In the genomic region with DNA sequence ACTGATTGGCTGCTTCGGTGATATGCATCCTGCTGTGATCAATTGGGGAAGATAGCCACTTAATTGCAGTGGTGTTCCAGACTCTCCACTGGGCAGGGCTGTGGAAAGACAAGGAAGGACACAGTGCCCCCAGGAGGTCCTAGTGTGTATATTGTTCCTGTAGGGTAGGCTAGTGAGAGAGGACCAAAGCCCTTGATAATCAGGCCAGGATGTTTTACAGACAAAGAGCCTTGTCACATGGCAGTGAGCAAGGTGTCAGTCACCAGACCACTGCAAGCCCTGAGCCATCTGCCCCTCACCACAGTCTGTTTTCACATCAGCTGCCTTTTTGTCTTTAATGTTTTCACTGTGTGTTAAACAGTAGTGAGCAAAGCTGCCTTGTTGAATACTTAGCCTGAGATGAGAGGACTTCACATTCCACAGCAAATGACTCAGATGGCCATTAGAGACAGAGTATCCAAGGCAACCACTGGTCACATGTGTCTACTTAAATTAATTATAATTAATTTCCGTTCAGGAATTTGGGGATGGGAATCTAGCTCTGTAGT, we compare ENCODE assay signal across 8 mouse cellular contexts. TPM values are rescaled to one million over a fixed set of nuclear protein-coding genes. Genes with fewer than 3 reads are reported as not detected.
DNase-seq lines count a peak whose midpoint lies in the region; ATAC-seq and TF ChIP-seq lines count a peak whose summit lies in the region.

No protein-coding gene starts in this region.

- no peaks in the 10 kb centered on the region for H3K27me3 ChIP-seq in heart, adult 2 months (ENCODE audit: control insufficient read depth, insufficient read depth, low read length)
- H3K27me3 ChIP-seq in hindbrain, embryonic 14.5 days (ENCODE audit: control insufficient read depth, insufficient read depth, low read length): no peaks in the 10 kb centered on the region
- H3K27me3 ChIP-seq in midbrain, postnatal 0 days (ENCODE audit: insufficient read depth, low read length): no peaks in the 10 kb centered on the region

- TF ChIP-seq EP300 in heart, adult 2 months (IDR thresholded peaks at IDR 0.05; ENCODE audit: insufficient read depth, low read depth, low read length): no peak

- peak; percentile 59 for TF ChIP-seq CTCF in heart, adult 2 months (IDR thresholded peaks at IDR 0.05)
- TF ChIP-seq CTCF in midbrain, postnatal 0 days (IDR thresholded peaks at IDR 0.05): peak; percentile 65

- no peak for DNase-seq in heart, adult 2 months
- DNase-seq in heart, adult 9 months (ENCODE audit: low spot score in 2 of 2): no peak
- peak; percentile 63 for DNase-seq in hindbrain, embryonic 14.5 days (ENCODE audit: low spot score)
- peak; percentile 78 for DNase-seq in midbrain, postnatal 0 days (ENCODE audit: low spot score)
- no peak for DNase-seq in adrenal gland, postnatal 36 days
- no peak for DNase-seq in left cerebral cortex, adult 18-20 months (ENCODE audit: low spot score in 2 of 2)

- H3K27ac ChIP-seq in heart, adult 2 months: no peak overlapping the region
- H3K27ac ChIP-seq in hindbrain, embryonic 14.5 days: peak overlapping the region; percentile 67
- H3K27ac ChIP-seq in midbrain, postnatal 0 days (ENCODE audit: low read depth, low read length): no peak overlapping the region

- no peaks in the 10 kb centered on the region for H3K79me2 ChIP-seq in heart, adult 2 months (replicated peaks; ENCODE audit: control insufficient read depth, insufficient read depth, low read length)

- no peak overlapping the region for H3K4me3 ChIP-seq in heart, adult 2 months
- no peak overlapping the region for H3K4me3 ChIP-seq in hindbrain, embryonic 14.5 days (replicated peaks; ENCODE audit: low read length)
- no peak overlapping the region for H3K4me3 ChIP-seq in midbrain, postnatal 0 days (ENCODE audit: low read depth, low read length)

- intact Hi-C loops in heart, adult 2 months (cut with DNase I): no loop called here

- no peak overlapping the region for H3K4me2 ChIP-seq in hindbrain, embryonic 14.5 days (replicated peaks)
- no peak overlapping the region for H3K4me2 ChIP-seq in midbrain, postnatal 0 days (ENCODE audit: low read depth, low read length, poor library complexity, severe bottlenecking)

- H3K36me3 ChIP-seq in heart, adult 2 months (ENCODE audit: control insufficient read depth, insufficient read depth, low read length): no peaks in the 10 kb centered on the region
- H3K36me3 ChIP-seq in hindbrain, embryonic 14.5 days (replicated peaks; ENCODE audit: control insufficient read depth, insufficient read depth): no peaks in the 10 kb centered on the region
- H3K36me3 ChIP-seq in midbrain, postnatal 0 days (ENCODE audit: insufficient read depth, low read length): no peaks in the 10 kb centered on the region; the same call in 1 of the 2 replicates

- H3K9ac ChIP-seq in heart, adult 2 months (ENCODE audit: low read depth, low read length): no peak overlapping the region
- no peak overlapping the region for H3K9ac ChIP-seq in hindbrain, embryonic 14.5 days
- no peak overlapping the region for H3K9ac ChIP-seq in midbrain, postnatal 0 days (replicated peaks; ENCODE audit: low read length, poor library complexity, severe bottlenecking)

- no peaks in the 10 kb centered on the region for H3K9me3 ChIP-seq in hindbrain, embryonic 14.5 days (ENCODE audit: control insufficient read depth, low read length)
- H3K9me3 ChIP-seq in midbrain, postnatal 0 days (ENCODE audit: low read length): no peaks in the 10 kb centered on the region

- 52% methylated on average over 2 of the region's 2 CpGs for WGBS in heart, adult 2 months
- 20% methylated on average over 2 of the region's 2 CpGs for WGBS in hindbrain, embryonic 14.5 days
- 30% methylated on average over 2 of the region's 2 CpGs for WGBS in midbrain, postnatal 0 days

- peaks cover 5% of the 10 kb centered on the region for H3K4me1 ChIP-seq in heart, adult 2 months (ENCODE audit: control insufficient read depth, insufficient read depth, low read length)
- H3K4me1 ChIP-seq in hindbrain, embryonic 14.5 days (replicated peaks; ENCODE audit: control insufficient read depth, insufficient read depth, low read length): 0 out of 2 replicates have a peak, but pooled peaks cover 18% of the 10 kb centered on the region
- H3K4me1 ChIP-seq in midbrain, postnatal 0 days (ENCODE audit: insufficient read depth, low read length): 0 out of 2 replicates have a peak, but pooled peaks cover 5% of the 10 kb centered on the region

- TF ChIP-seq POLR2A in heart, adult 2 months (IDR thresholded peaks at IDR 0.05; ENCODE audit: insufficient read depth, low read depth, low read length): no peak

- peak; percentile 61 for ATAC-seq in common myeloid progenitor, adult 5-6 weeks (replicated peaks; ENCODE audit: low read depth, poor library complexity, severe bottlenecking)
- peak; percentile 81 for ATAC-seq in hindbrain, embryonic 14.5 days (ENCODE audit: low FRiP score)
- peak; percentile 63 for ATAC-seq in midbrain, postnatal 0 days (ENCODE audit: low FRiP score)
- no peak for ATAC-seq in activated CD4-positive, CD25-positive, alpha-beta regulatory T cell, adult 4 months

RNA-seq across cellular contexts. Expression of a gene that starts 43.2 kb away (rescaled TPM):
- 100 to 1,000 TPM in 1 of 2 experiments, 10 to 100 TPM in 1; 91.9 to 139 TPM for total RNA-seq in heart, adult 2 months (2021)
- 100 and 128 TPM in 2 replicates for polyA plus RNA-seq in heart, adult 2 months (2012; rRNA removed)
- 4.1 and 6.6 TPM in 2 replicates for total RNA-seq in common myeloid progenitor, adult 5-6 weeks (2017)
- 6.9 and 7.8 TPM in 2 replicates for polyA plus RNA-seq in hindbrain, embryonic 14.5 days (2014; fragmentation: Nextera tagmentation; extraction: Ambion mirVana)
- 14.8 and 15.2 TPM in 2 replicates for total RNA-seq in midbrain, postnatal 0 days (2014; rRNA removed)
- polyA plus RNA-seq in midbrain, postnatal 0 days (2015; fragmentation: Nextera tagmentation; extraction: Ambion mirVana): 14.4 and 14.9 TPM in 2 replicates
- 10 to 100 TPM; 25.5 to 70.3 TPM for total RNA-seq in adrenal gland, postnatal 36 days (2021)
- 1 to 10 TPM; 5.3 to 5.8 TPM for polyA plus RNA-seq in activated CD4-positive, CD25-positive, alpha-beta regulatory T cell, adult 4 months (2017; shearing (Covaris generic))
- 1 to 10 TPM; 4.4 to 5.0 TPM for total RNA-seq in left cerebral cortex, adult 18-20 months (2021)

Comparison
In these comparisons a context has a peak if more than half of its experiments do, and no peak if none do; other contexts are left out.
1. DNase-seq: peak in hindbrain, embryonic 14.5 days (single experiment) and midbrain, postnatal 0 days (single experiment); none in heart, adult 2 months (0 of 2), heart, adult 9 months (0 of 2), adrenal gland, postnatal 36 days (0 of 2) and left cerebral cortex, adult 18-20 months (0 of 2).